Mouse (Mus musculus) megakaryocyte-erythroid progenitor cell, adult 5-6 weeks (primary cell): Measurements from ENCODE around the gene Fgfr2. TPM values are rescaled to one million over a fixed set of nuclear protein-coding genes. Genes with fewer than 3 reads are reported as not detected.

ENCODE experiments used
- ATAC-seq: replicated peaks from 2 replicates; pipeline ENCODE4 v1.8.0; 2016; ENCODE audit warnings: mild to moderate bottlenecking, inconsistent platforms; ENCODE audit not compliant: severe bottlenecking, poor library complexity, low FRiP score, low TSS enrichment
- total RNA-seq, 2 experiments: library from RNA; stranded (forward) in 1 of 2; stranded (reverse) in 1 of 2; fragments of 200-1000, 215-1000 nt in 1 of 2; fragments of >200 nt in 1 of 2; fragmentation: Nextera tagmentation in 1 of 2; gene quantifications; 2 replicates each; pipeline ENCODE4 v1.2.3; 2014 to 2017

The Fgfr2 gene
- total RNA-seq, 2 experiments from 2014 or later, result not detected

- no peak for ATAC-seq
These were observed 2798.3 kb downstream of the Fgfr2 start for GRCm38 (mm10) chr7:130324716-130325401.

- no peak for ATAC-seq
These were observed 2799.4 kb downstream of the Fgfr2 start for GRCm38 (mm10) chr7:130323766-130324165.

- ATAC-seq, result no peak
These were observed 2803.2 kb downstream of the Fgfr2 start for GRCm38 (mm10) chr7:130319799-130320556.

GRCm38 (mm10) chr7:130316294-130316693 is 2806.9 kb downstream of the Fgfr2 start:
- no peak for ATAC-seq

DNA sequence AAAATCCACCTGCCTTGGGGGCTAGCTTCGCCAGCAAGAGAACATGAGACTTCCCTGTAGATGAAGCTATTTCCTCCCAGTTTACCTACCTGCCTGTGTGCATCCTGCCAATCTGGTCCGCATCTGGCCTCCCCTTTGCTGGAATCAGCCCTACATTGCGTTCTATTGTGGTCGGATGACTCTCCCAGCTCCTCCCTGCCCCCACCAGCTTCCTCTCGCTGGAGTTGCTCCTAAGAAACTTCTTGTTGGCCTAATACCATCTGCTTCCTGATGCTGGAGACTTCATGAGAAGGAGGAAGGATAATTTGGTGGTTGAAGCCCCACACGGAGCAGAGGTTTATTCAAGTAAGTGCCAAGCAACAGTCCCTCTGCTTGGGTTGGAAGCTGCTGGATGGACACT is 2807.9 kb downstream of the Fgfr2 start:
- no peak for ATAC-seq

DNA sequence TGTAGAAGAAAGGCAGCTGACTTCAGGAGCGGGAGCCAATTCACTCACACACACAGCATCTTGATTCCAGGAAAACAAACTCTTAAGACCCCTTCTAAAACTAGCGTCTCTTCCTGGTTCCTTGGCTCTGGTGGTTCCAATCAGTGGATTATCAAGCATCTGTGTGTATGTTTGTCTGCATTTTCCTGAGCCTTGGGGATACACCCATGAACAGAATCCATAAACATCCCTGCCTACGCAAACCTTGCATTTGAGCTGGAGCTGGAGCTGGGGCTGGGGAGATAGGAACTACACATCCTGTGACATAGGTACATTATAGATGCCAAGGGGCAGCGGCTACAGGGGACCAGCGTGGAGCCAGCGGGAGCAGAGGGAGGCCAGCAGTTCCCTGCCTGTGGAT is 2808.5 kb downstream of the Fgfr2 start:
- no peak for ATAC-seq

DNA sequence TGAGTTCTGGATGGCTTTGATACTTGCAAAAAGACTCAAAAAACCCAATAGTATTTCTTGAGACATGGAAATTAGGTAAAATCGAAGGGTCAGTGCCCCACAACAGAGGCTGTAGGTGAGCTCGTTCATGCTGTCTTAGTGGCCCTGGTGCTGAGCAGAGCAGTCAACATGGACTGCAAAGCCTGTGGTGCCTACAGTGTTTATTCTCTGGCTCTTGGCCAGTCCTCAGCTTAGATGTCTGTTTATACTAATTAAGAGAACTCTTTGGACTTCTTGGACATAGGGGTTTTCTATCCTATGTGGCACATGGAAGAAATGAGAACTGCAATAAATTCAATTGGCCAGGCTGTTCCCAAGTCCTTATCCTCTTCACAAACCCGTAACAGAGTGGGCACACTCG is 2811.8 kb downstream of the Fgfr2 start:
- ATAC-seq, result no peak

- no peak for ATAC-seq
These were observed 2814.0 kb downstream of the Fgfr2 start for GRCm38 (mm10) chr7:130309180-130309579.

- no peak for ATAC-seq
These were observed 2816.1 kb downstream of the Fgfr2 start for GRCm38 (mm10) chr7:130307036-130307435.

DNA sequence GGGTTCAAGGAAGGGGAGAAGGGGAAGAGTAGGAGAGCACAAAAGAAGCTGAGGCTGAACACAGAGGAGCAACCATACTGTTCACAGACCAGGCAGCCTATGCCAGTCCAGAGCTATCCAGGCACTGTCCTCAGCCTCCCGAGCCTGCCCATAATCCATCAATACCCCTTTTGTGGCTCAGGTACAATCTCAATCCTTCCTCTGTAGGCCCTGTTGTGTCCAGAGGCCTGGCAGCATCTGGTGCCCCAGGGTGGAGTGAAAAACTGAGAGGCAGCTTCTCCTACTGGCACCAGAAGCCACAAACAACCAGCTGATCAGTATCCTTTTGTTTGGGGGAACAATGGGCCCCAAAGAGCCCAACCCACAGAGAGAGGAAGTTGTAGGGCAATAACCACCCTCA is 2818.5 kb downstream of the Fgfr2 start:
- ATAC-seq, result no peak

GRCm38 (mm10) chr7:130303464-130303863 is 2819.7 kb downstream of the Fgfr2 start:
- ATAC-seq, result no peak

- ATAC-seq, result no peak
These were observed 2822.5 kb downstream of the Fgfr2 start for GRCm38 (mm10) chr7:130300606-130301005.

DNA sequence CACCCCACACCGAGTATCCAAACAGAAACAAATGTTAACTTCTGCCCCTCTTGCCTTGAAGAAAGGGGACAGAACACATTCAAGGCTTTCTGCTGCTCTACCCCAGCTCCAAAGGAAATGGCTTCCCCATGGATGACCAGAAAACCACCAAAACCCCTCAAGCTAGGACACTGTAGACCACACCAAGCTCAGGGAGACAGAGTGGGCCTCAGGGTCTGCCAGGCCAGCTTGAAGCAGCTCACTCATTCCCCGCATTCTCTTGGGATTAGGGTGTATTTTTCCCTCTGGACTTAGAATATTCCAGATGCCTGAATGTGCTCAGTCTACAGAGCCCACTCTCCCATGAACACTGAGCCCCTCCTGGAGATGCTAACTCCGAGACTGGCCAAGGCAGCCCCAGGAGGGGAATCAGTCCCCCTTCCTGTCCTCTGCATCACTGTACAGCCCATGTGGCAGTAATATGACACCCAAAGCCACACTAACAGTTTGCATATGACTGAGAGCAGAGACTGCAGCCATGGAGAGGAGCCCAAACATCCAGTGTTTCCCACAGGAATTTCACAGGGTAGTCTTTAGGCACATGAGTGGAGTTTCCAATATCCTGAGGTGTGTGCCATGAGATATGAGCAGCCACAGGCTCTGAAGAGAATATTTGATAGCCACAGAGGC is 2824.1 kb downstream of the Fgfr2 start:
- no peak for ATAC-seq

GRCm38 (mm10) chr7:130291179-130291578 is 2832.0 kb downstream of the Fgfr2 start:
- ATAC-seq, result no peak

DNA sequence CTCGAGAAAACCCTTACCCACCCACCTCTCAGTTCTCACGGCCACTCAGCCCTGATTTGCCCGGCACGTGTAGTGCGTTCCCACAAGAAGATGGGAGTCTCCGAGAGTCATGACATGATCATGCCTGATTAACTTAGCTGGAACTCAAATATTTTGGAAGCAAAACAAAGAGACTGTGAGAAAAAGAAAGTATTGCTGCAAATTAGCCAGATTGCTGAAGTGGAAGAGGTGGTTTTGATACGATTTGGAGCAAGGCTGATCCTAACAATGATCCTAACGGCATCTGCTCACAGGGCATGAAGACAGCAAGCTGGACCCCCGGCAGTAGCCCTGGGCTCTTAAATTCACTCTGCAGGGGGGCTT is 2833.7 kb downstream of the Fgfr2 start:
- ATAC-seq, result no peak

DNA sequence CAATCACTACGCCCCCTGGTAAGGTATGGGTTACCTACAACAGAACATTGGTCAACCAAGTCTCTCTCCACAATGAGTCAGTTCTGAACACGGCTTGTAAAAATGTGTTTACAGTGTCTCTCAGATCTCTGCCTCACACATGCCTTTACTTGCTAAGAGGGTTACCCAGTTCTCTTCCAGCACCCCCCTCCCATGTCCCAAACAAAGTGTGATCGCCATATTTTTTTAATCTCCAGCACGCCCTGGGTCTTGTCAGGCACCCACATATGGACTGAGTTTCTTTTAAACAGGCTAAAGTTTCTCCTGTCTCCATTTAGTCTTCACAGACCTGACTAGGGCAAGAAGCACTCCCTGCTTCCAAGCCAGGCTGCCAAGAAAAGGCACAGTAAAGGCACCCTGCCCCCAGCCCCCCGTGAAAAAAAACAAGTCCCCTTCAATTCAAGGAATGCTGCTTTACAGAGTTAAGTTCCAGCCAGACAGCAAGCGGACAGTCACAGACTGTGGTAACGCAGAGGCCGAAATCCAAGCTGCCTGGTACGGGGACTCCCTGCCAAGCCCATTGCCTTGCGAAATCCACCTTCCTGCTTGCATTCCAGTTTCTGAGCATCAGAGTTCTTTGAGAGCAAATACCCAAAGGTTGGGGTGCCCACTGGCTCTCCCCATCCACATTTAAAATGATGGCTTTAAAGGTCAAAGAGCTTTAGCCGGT is 2834.3 kb downstream of the Fgfr2 start:
- ATAC-seq, result no peak

- no peak for ATAC-seq
These were observed 2834.9 kb downstream of the Fgfr2 start for GRCm38 (mm10) chr7:130288248-130288647.

- ATAC-seq, result no peak
These were observed 2844.1 kb downstream of the Fgfr2 start for GRCm38 (mm10) chr7:130278738-130279705.
